Mouse (Mus musculus): ENCODE data around the gene Mapk8ip1. TPM values are rescaled to one million over a fixed set of nuclear protein-coding genes. Genes with fewer than 3 reads are reported as not detected.

Gene Mapk8ip1
- total RNA-seq, 2 experiments from 2014 or later, result not detected

- ATAC-seq (replicated peaks; ENCODE audit: low FRiP score, poor library complexity, severe bottlenecking), result no peak
These were observed 23.7 kb downstream of the Mapk8ip1 start for GRCm38 (mm10) chr2:92377320-92377719.

- ATAC-seq (replicated peaks; ENCODE audit: low FRiP score, poor library complexity, severe bottlenecking), result no peak
These were observed 24.8 kb downstream of the Mapk8ip1 start for GRCm38 (mm10) chr2:92376300-92376699.

DNA sequence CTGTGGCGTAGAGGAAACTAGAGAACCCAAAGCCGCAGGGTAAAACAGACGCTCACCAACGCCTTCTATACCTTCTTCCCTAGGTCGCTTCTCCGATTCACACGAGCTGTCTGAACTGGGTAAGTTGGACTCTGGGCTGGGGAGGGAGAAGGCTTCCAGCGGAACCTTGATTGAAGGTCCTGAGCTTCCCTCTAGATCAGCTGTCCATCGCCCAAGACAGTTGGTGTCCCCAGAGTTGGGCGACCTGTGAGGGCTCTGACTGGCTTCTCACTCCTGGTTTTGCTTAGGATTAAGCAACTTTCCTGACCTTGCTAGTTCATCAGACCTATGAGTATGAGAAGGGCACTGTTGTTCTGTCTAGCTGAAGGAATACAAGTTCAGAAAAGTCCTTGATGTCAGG is 25.3 kb downstream of the Mapk8ip1 start:
- ATAC-seq (replicated peaks; ENCODE audit: low FRiP score, poor library complexity, severe bottlenecking), result 0 out of 2 replicates have a peak, but pooled peaks have one; percentile 13

DNA sequence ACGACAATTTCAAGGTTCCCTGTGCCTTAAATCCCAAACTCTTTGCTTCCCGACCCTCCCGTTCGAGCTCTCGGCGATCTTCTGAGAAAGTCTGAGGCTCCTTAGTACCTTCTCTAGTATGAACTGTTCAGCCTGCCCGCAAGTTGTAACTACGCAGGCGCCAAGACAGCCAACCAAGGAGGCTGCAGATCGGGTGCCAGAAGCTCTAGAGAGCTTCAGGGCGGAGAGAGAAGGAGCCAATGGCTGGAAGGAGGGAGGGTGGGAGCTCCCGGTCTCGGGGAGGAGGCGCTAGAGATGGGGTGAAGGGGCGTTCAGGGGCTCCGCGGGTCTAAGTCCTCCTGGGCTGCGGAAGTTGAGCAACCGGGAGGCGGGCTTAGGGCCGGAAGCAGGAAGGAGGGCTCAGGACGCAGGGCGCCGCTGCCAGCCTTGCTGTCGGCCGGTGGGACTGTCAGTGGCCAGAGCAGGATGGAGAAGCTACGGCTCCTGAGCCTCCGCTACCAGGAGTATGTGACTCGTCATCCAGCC is 25.9 kb downstream of the Mapk8ip1 start:
- peak; percentile 94 for ATAC-seq (replicated peaks; ENCODE audit: low FRiP score, poor library complexity, severe bottlenecking)

DNA sequence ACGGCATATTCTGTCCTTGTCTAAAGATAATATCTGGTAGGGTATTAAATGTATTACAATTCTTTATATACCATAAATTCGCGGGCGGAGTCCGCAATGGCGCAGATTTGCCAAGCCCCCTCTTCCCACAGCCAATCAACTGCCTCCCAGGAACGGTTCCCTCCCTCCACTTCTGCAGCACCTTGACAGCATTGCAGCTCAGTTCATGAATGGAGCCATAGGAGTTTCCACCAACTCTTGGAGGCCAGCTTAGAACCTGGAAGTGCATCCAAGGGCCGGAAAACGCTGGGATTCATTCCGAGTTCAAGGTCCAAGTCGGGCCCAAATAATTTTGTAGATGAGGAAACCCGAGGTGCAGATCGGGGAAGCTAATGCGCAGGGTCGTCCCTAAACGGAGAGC is 26.5 kb downstream of the Mapk8ip1 start, which contains the start of the genes Pex16 and Large2:
Gene Pex16, plus strand, starts transcription at position 163 of the 400 bp plus-strand sequence.
Gene Large2, minus strand, starts transcription at position 356 of the 400 bp plus-strand sequence.
- peak; percentile 54 for ATAC-seq (replicated peaks; ENCODE audit: low FRiP score, poor library complexity, severe bottlenecking)

DNA sequence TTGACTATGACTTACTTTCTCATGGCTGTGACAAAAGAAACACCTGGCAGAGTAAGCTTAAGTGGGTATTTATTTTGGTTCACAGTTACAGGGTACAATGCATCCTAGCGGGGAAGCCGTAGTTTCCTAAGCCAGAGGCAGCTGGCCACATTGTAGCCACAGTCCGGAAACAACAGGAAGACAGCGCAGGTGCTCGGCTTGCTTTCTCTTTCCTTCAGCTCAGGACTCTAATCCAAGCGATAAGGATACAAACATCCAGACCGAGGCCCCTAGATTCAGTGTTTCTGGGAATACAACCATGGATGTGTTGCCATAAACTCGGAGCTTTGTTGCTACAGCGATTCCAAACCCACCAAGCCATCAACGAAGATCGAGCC is 27.6 kb downstream of the Mapk8ip1 start:
- no peak for ATAC-seq (replicated peaks; ENCODE audit: low FRiP score, poor library complexity, severe bottlenecking)

GRCm38 (mm10) chr2:92372767-92373436 is 28.2 kb downstream of the Mapk8ip1 start:
- no peak for ATAC-seq (replicated peaks; ENCODE audit: low FRiP score, poor library complexity, severe bottlenecking)

DNA sequence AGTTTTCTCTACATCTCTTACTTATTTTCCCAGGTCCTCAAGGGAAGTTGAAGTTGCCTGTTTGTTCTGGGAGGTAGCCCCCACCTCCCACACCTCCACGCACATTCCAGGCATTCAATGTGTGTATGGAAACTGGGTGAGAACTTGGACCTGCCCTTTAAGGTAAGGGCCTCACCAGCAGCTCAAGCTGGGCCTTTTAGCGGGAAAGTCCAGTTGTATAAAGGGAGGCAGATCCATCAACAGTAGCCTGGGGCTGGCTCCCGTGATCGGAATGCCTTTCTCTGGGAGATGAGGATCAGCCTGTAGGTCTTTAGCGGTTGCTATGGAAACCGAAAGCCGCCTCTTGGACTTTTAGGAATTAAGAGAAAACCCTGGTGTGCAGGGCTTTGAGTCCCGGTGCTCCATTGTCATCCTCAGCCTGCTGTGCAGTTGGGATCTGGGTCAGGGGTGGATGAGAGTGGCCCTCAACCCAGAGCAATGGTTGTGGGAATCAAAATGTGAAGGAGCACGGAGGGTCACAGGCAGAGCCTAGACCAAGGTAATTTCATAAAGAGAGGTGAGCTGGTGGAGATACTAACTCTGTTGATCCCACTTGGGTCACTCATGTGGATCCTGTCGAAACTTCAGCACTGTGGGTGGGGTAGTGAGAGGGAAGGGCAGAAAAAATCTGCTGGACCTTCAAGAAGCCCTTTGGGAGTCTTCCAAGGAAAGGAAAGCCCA is 28.9 kb downstream of the Mapk8ip1 start:
- no peak for ATAC-seq (replicated peaks; ENCODE audit: low FRiP score, poor library complexity, severe bottlenecking)

DNA sequence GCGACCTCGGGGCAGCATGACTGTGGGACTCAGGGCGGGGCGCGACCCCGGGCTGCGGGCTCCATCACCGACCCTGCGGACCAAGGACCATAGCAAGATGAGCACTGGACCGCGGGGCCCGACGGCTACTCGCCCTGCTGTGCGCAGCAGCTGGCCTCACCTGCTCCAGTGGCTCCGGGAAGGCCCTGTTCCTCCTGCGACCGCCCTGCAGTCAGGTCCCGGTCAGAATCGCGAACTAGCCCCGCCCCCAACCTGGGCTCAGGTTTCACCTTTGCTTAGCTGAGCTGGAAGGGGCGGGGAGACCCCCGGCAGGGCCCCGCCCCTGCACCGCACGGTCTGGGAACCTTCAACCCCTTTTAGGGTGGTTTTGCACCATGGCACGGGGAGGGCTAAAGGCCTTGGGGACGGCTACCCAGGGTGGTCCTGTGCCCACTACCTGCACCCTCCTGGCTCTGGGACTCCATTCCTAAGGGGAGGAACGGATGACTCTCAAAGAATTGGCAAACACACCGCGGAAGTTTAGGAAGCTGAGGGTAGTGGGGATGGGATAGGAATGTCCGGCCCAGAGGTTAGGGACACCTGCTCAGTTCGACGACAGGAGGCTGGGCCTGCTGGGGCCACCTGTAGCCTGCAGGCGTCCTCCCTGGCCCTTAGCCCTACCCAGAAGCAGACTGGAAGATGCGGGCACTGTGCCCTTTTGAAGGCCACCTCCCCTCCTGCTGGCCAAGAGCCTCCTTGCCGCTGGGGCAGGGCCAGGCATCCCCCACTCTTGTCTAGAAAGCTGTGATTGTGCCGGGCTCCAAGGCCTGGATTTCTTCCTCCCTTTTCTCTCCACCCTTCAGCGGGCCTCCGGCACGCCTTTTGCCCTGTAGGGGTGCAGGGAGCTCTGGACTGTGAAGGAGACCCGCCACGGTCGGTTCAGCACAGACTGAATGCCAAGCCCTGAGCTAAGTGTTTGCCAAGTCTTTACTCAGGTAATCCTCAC is 29.9 kb downstream of the Mapk8ip1 start:
- no peak for ATAC-seq (replicated peaks; ENCODE audit: low FRiP score, poor library complexity, severe bottlenecking)

GRCm38 (mm10) chr2:92370375-92370774 is 30.7 kb downstream of the Mapk8ip1 start:
- no peak for ATAC-seq (replicated peaks; ENCODE audit: low FRiP score, poor library complexity, severe bottlenecking)

DNA sequence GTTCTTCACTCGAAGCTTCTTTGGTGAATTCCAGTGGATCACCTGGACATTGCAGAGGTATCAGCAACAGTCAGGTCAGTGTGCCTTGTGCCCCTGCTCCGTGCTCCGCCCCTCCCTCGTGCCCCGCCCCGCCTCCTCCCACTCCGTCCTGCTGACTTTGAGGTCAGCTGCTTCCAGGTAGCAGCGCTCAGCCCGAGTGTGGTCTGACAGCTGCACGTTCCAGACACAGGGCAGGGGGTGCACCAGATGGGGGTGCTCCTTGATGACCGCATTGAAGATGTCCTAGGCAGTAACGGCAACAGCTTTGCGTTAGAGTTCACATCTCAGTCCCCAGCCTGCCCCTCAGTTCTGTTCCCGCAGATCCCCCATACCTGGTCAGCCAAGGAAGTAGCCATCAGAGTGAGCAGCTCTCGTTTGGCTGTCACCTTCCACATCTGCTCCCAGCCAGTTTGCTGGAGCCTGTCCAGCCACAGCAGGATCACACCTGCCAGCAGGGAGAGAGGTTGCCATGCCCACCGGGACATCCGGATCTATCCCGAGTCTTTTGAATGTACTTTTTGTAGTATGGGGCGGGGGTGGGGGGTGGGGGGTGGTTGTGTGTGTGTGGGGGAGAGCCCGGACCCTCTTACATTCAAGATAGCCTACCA is 33.6 kb downstream of the Mapk8ip1 start:
- ATAC-seq (replicated peaks; ENCODE audit: low FRiP score, poor library complexity, severe bottlenecking), result no peak

- no peak for ATAC-seq (replicated peaks; ENCODE audit: low FRiP score, poor library complexity, severe bottlenecking)
These were observed 35.5 kb downstream of the Mapk8ip1 start for GRCm38 (mm10) chr2:92365568-92365967.

- no peak for ATAC-seq (replicated peaks; ENCODE audit: low FRiP score, poor library complexity, severe bottlenecking)
These were observed 37.0 kb downstream of the Mapk8ip1 start for GRCm38 (mm10) chr2:92364086-92364485.

- ATAC-seq (replicated peaks; ENCODE audit: low FRiP score, poor library complexity, severe bottlenecking), result no peak
These were observed 38.4 kb downstream of the Mapk8ip1 start for GRCm38 (mm10) chr2:92362571-92363228.

DNA sequence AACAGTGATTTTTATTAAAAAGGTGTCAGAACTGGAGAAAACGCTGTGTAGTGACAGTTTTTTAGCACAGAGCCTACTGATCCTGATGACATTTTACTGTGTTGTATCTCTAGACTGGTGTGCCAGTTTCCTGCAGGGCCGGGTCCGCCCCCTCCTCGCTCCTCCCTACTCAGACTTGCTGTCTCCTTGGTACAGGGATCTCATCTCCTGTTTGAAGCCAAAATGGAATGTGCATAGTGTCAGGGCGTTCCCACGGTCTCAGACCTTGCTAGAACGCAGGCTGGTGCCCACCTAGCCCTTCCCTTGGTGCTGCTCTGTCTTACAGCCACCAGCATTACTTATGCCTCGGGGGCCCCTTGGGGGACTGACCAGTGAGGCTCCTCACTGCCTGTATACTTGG is 39.3 kb downstream of the Mapk8ip1 start:
- no peak for ATAC-seq (replicated peaks; ENCODE audit: low FRiP score, poor library complexity, severe bottlenecking)

DNA sequence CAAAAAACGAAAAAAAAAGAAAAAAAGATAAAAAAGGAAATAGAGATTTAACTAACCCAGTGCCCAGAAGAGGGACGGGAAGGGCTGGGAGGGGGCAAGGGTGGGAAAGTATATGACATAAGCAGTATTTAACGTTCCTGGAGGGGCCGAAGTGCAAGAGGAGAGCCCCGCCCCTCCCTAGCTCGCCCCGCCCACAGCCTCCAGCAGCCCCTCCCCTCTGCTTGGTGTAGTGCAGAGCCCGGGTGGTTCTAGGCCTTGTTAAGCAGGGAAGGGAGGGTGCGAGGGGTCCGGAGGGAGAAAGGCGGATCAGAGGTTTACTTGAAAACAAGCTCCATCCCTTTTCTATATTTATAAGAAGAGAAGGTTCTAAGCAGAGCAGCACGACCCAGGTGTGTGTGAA is 40.2 kb downstream of the Mapk8ip1 start:
- ATAC-seq (replicated peaks; ENCODE audit: low FRiP score, poor library complexity, severe bottlenecking), result no peak

GRCm38 (mm10) chr2:92360186-92360823 is 40.8 kb downstream of the Mapk8ip1 start:
- no peak for ATAC-seq (replicated peaks; ENCODE audit: low FRiP score, poor library complexity, severe bottlenecking)

DNA sequence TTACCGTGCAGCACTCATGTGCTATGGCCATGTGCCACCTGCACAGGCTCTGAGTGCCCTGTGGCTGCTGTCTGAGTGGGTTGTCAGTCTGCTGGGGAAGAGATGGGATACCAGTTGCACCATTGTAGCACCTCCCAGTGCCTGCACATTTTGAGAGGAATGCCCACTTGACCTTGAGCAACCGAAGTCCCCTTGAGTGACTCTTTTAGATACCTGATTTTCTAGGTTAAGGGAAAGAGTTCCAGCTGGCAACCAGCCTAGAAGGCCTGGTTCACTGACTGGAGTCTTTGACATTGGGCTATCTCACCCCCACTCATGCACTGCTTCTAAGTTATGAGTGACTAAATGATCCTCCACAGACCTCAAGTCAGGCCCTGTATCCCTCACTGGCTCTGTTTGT is 41.8 kb downstream of the Mapk8ip1 start:
- no peak for ATAC-seq (replicated peaks; ENCODE audit: low FRiP score, poor library complexity, severe bottlenecking)

Measured in erythroblast, adult 5-6 weeks (primary cell).